Mouse (Mus musculus): ENCODE results near the gene Rbfox1.

Gene Rbfox1

GRCm38 (mm10) chr16:6427292-6428281 is 542.4 kb downstream of the Rbfox1 start:
- DNase-seq (ENCODE audit: extremely low read depth, insufficient read length, low spot score): no peak

DNA sequence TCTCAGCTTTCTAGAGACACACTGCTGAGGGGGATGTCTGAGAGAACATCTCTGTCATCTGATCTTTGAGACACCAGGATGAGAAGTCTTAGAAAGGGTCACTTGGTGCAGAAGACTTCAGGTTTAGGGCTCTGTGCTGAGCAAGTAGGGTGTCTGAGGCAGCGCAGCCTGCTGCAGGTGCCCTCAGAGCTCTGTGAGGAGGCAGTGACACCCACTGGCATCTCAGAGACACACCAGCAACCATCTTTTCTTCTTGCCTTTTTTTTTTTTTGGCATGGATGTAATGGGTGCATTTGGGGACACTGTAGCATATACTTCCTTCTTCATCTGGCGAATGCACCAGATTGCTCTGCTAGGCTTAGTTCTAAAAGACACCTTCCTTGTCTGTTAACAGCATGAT is 545.8 kb downstream of the Rbfox1 start:
- no peak for DNase-seq (ENCODE audit: extremely low read depth, insufficient read length, low spot score)

- no peak for DNase-seq (ENCODE audit: extremely low read depth, insufficient read length, low spot score)
Measured at GRCm38 (mm10) chr16:6436445-6436844, 551.3 kb downstream of the Rbfox1 start.

GRCm38 (mm10) chr16:6448250-6448649 is 563.1 kb downstream of the Rbfox1 start:
- DNase-seq (ENCODE audit: extremely low read depth, insufficient read length, low spot score): no peak

DNA sequence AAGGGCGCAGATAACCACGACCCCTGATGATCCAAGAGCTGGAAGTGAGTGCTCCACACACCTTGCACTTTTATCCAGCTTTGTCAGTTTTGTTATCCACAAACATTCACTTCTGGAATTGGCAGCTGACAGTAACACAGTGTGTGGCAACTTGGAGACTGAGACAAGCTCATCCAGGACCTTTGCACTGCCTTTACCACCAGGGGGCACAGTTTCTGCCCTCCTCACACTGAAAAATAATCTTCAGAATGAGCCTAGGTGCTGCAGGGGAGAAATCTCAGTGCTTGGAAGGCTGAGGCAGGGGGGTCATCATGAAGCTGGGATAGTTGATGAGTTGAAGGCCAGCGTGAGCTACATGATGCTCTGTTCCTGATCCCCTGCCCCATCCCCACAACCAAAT is 570.2 kb downstream of the Rbfox1 start:
- DNase-seq (ENCODE audit: extremely low read depth, insufficient read length, low spot score): no peak

- no peak for DNase-seq (ENCODE audit: extremely low read depth, insufficient read length, low spot score)
Measured at GRCm38 (mm10) chr16:6479094-6479590, 594.0 kb downstream of the Rbfox1 start.

DNA sequence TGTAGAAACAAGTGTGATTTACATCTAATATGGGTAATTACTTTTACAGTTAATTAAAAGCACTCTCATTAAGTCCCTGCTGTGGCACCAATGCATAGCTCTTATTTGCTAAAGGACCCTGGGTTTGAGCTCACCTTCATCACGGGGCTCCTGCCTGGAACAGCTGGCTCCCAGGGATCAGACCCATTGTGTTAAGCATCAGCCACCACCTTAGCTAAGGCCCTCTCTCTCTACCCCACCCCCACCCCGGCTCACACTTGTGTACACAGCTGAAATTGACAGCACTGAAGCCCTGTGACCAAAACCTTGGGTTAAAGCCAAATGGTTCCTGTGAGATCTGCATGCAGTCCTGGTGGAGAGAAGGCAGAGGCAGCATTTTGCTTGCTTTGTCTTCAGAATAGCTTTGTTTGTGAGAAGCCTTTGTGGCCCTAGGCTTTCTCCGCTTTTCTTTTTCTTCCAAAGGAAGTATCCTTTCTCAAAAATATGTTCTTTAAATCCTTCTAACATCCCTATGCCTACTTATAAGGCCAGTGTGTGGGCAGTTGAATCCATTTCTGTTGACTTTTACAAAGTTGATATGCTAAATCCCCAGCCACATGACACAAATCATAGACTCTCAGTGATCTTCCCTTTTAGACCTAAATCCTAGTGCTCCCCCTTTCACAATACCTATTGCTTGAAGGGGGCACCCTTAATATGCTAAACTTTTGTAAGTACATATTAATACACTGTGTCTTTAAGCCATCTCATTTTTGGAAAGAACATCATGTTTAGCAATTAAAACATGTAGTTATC is 594.7 kb downstream of the Rbfox1 start:
- DNase-seq (ENCODE audit: extremely low read depth, insufficient read length, low spot score): no peak

DNA sequence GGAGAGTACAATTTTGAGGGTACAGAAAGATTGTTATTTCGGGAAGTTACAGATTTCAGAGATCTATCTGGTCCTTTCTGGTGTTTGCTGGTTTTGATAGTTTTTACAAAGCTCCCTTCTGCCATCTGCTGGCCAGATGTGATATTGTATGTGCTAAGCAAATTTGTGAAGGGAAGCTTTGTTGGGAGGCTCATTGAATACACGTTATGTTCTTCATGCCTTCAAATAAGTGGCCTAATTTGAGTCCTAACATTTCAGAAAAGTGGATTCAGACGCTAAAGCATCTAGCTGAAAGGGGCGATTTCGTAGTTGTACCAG is 595.2 kb downstream of the Rbfox1 start:
- DNase-seq (ENCODE audit: extremely low read depth, insufficient read length, low spot score): no peak

DNA sequence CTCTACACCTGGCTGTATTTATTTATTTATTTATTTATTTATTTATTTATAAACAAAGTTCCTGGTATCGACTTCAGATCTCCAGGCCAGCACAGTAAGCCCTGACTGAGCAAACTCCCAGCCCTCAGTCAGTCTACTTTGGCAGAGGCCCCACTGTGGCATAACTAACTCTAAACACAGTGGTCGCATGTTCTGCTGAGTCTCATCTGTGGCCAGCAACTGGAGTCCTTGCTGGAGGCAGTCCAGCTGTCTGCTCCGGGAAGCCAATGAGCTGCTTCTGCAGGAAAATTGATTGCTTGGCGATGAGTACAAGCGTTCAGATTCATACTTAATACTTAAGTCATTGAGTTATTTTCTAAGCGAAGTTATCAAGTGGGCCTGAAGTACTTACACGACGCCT is 598.5 kb downstream of the Rbfox1 start:
- no peak for DNase-seq (ENCODE audit: extremely low read depth, insufficient read length, low spot score)

DNA sequence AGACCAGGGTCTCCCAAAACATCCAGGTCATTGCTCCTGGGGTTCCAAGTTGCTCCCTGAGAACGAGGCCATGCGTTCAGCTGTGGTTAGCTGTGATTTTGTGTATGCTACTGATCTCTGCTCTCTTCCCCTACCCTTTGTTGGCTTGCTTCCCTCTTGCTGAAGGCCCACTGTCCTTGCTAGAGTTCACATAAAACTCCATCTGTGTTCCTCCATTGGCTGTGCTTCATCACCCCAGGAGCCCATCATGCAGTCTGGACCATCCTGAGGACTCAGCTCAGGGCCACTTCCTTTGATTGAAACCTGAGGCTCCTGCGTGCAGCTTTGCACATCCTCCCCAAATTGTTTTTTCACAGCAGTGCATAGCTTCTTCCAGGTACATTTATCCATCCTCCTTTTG is 600.5 kb downstream of the Rbfox1 start:
- DNase-seq (ENCODE audit: extremely low read depth, insufficient read length, low spot score): no peak

- DNase-seq (ENCODE audit: extremely low read depth, insufficient read length, low spot score): no peak
Measured at GRCm38 (mm10) chr16:6502219-6502618, 617.1 kb downstream of the Rbfox1 start.

GRCm38 (mm10) chr16:6503573-6504331 is 618.6 kb downstream of the Rbfox1 start:
- no peak for DNase-seq (ENCODE audit: extremely low read depth, insufficient read length, low spot score)

- no peak for DNase-seq (ENCODE audit: extremely low read depth, insufficient read length, low spot score)
Measured at GRCm38 (mm10) chr16:6508924-6509323, 623.8 kb downstream of the Rbfox1 start.

DNA sequence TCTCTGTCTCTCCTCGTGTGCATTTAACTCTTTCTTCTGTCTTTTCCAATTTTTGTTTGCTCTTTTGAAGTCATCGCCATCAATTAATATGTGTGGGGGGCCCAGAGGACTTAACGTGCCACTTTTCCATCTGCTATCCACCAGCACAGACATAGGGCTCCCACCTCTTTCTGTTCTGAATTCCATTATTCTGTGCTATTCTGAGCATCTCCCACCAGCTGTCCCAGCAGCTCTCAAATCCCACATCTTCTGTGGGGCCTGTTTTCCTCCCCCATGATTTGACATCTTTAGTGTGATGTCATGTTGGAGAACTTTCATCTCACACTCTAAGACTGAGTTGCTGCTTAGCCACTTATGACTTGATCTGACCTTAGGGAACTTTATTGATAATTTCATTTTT is 634.3 kb downstream of the Rbfox1 start:
- no peak for DNase-seq (ENCODE audit: extremely low read depth, insufficient read length, low spot score)

- no peak for DNase-seq (ENCODE audit: extremely low read depth, insufficient read length, low spot score)
Measured at GRCm38 (mm10) chr16:6525507-6526170, 640.5 kb downstream of the Rbfox1 start.

DNA sequence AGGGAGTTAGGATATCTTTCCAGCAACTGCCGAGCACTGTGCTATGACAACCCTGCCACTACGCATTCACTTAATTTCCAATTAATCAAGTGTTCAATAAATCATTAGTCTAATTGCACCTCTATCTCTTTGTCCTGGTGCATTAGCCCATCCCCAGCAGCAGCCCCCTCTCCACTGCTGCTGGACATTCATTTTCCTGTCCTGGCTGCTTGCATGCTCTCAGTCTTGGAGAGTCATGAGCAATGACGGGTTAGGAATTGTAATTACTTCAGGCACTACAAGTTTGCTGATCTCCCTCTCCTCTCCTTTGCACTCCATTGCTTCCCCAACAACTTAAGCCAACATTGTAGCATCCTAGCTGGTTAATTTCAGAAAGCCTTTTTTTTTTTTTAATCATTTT is 646.3 kb downstream of the Rbfox1 start:
- no peak for DNase-seq (ENCODE audit: extremely low read depth, insufficient read length, low spot score)

GRCm38 (mm10) chr16:6532077-6532995 is 647.2 kb downstream of the Rbfox1 start:
- DNase-seq (ENCODE audit: extremely low read depth, insufficient read length, low spot score): no peak

DNA sequence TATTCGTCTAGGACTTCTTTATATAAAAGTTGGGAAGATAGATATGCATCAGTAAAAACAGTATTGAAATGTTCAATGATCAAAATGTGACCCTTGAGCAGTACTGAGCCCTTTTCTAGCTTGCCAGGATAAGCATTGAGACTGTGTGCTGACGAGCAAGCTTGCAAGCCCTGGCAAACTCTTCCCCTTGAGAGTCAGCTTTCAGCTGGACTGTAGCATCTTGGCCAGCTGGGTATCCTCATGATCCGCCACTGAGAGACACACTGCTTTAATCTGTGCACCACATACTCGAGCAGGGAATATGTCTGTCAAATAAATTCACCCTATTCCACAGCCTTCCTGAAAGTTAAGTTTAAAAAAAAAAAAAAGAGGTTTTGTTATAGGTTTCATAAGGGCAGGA is 670.6 kb downstream of the Rbfox1 start:
- no peak for DNase-seq (ENCODE audit: extremely low read depth, insufficient read length, low spot score)

GRCm38 (mm10) chr16:6557726-6558125 is 672.6 kb downstream of the Rbfox1 start:
- no peak for DNase-seq (ENCODE audit: extremely low read depth, insufficient read length, low spot score)
